Mouse (Mus musculus): ENCODE results near the gene Leng1.
"Not testable (repeated sequence)": the region's sequence is repeated elsewhere in the genome, so short reads cannot be mapped to it uniquely, and the experiment has no call there.

Leng1 gene

DNA sequence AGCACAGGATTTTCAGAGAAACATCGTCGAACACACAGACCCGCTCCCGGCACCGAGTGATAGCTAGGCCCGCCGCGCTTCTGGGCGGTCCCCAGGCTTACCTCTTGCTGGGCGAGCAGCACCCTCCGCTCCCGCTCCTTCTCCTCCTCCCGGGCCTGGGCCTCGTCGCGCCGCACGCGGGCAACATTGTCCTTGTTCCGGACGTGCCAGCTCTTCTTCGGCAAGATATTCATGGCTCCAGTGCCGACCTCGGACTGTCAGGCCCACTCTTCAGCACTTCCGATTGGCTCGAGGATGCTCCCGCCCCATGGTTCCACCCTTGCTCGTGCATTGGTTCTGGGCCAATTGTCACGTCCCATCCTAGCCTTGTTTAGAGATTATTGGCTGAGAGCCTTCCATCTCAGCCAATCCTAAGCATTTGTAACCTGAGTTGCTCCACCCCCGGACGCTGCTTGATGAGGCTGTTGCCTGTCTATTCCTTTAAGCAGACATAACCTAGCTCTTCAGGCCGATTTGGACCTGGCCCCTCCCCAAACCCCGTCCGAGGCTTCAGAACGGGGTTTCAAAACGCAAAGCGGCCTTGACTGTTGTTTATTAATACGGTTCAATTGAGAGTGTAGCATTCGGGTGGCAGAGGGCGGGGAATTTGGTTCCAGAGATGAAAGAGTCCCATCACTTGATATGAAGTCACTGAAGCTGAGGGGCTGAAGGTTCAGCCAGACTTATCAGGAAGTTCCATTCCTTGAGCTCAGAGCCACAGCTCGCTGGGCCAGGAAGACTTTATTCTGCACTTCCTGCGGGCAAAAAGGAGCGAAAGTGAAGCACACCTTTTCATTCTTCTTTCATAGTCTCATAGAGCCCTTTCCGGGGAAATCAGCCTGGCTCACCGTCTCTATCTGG, at the start of gene Leng1:
Gene Leng1 (minus strand): TSS at position 626 of the 900 bp plus-strand sequence.
- peak; percentile 95 for DNase-seq (ENCODE audit: low spot score)

DNA sequence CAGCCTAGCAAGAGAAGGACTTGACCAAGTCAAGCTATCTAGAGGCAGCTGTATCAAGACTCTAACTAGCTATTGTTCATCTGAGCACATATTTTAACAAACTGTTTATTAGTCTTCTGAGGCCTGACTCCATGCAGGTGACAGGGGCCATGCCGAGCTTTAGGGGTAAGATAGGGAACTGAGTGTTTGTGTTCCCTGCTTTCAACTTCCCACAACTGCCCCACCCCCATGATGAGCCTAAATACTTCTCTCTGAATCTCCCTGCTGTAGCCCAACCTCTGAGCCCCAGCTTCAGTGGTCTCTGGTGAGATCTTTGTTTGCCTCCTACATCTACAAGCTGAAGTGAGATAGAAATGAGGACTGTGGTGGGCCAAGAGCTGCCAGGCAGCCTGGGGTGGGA, 49.6 kb upstream of the Leng1 start:
- no peak for DNase-seq (ENCODE audit: low spot score)

DNA sequence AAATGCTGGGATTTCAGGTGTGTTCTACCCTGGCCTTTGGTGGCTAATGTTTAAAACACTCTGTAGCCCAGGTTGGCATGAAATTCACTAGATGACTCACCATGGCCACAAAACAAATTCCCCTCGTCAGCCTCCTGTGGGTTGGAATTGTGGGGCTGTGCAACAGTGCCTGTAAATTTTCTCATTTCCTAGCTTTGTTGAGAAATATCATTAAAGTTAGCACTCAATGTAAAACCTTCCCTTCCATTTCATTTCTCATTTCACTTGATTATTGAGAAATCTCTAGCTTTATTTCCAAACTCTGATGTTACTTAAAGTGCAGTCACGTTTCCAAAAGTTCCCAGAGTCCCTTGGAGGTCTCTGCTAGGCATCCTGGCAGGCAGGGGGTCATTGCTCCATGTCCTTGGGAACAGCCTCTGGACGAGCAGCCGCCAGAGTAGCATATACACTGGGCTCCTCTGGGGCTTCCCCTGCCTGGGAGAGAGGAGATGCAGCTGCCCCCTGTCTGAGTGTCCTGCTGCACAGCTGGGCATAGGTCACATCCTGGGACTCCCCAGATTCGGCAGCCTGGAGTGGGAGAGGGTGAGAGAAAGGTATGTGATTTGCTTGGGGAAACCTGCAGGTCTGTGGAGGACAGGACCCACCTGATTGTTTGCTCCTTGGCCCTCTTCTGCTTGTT, 46.8 kb upstream of the Leng1 start:
- DNase-seq (ENCODE audit: low spot score), result no peak

DNA sequence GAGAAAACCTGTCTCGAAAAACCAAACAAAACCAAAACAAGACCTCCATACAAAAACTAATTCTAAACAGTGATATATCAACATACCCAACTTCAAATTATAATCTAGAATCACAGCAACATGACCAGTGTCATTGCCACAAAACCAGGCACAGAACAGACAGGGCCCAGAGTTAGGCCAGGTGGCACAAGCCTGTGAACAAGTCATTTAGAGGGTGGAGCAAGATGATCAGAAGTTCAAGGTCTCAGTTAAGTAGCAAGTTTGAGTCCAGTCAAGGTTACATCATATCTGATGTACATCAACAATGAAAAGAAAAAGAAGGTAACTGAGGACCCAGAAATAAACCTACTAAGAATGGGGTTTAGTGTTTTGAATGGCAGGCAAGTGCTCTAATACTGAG, 43.4 kb upstream of the Leng1 start:
- DNase-seq (ENCODE audit: low spot score), result no peak

DNA sequence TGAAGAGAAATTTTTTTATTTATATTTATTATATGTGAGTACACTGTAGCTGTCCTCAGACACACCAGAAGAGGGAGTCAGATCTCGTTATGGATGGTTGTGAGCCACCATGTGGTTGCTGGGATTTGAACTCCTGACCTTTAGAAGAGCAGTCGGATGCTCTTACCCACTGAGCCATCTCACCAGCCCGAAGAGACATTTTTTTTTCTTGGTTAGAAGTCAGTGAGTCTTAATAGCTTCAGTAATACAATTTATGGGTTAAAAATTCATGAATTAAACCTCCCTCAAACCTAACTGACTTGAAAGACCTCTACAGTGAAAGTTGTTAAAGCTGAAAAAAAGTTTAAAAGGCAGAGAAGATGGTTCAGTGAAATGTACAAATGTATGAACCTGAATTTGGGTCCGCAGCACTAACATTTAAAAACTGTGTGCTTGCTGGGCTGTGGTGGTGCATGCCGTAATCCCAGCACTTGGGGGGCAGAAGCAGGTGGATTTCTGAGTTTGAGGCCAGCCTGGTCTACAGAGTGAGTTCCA, 42.9 kb upstream of the Leng1 start:
- not testable (repeated sequence) for DNase-seq (ENCODE audit: low spot score)

DNA sequence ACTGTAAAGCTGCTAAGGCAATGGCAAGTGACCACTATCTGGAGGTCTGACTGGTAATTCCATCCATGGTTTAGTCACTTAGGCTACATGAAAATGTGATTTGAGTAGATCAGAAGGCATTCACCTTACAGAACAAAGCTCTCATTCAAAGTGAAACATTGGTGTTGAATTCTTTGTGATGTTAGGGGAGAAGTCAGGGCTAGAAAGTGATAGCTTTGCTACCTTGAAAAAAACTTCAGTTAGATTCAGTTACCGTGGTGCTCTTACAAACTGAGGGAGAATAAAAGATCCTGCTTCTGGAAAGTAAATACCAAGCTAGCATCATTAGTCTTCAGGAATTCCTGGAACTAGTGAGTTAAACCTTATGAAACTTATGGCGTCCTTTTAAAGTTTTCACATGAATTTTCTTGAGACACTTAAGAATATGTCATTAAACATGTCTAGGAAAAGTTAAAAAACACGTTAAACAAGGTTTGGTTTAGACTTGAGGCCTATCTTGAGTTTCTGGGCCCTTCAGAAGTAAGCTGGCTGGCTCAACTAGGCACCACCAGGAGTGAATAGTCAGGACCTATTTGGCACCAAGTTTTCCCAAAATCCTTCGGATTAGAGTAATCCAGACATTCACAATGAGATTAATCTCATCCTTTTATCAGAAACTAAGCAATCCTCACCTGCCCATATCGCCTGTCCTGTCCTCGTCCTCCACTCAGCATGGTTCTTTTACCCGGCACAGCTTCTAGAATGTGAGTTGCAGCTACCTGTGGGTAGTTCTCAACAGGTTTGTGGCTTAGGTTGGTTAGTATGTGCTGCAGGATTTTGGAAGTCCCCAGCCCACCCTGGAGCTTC, 42.2 kb upstream of the Leng1 start:
- DNase-seq (ENCODE audit: low spot score), result no peak

DNA sequence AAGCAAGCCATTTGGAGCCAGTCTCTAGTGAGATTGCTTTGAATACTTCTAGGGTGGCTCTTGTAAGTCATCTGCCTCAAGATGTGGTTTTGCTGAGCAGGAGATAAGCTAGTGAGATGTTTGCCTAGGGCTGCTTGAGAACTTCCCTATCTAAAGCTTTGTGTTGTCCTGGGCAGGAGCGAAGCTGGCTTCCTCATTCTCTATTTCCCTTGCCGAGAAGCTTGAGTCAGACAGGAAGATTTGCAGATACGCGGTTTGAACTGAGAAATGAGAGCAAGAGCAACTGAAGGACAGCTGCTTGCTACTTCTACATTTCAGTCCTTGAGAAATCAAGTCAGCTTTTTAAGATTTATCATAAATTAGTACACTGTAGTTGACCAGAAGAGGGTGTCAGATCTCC, 41.4 kb upstream of the Leng1 start:
- no peak for DNase-seq (ENCODE audit: low spot score)

DNA sequence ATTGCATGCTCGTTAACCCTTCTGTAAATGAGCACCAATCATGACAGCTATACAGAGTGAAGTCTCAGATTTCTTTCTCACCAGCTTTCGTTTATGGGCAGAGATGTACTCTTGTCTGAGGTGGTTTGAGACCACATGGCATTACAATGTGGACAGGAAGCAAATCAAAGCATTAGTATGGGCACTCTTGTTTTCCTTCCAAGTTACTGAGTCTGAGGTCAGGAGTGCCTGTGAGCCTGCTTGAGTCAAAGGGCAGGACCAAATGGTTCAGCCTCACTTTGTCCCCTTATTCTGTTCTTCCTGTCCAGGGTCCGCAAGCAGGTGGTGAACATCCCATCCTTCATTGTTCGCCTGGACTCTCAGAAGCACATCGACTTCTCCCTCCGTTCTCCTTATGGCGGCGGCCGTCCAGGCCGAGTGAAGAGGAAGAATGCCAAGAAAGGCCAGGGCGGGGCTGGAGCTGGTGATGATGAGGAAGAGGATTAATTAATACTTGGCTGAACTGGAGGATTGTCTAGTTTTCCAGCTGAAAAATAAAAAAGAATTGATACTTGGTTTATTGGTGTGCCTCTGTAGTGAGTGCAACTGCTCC, 40.8 kb upstream of the Leng1 start:
- DNase-seq (ENCODE audit: low spot score), result no peak

DNA sequence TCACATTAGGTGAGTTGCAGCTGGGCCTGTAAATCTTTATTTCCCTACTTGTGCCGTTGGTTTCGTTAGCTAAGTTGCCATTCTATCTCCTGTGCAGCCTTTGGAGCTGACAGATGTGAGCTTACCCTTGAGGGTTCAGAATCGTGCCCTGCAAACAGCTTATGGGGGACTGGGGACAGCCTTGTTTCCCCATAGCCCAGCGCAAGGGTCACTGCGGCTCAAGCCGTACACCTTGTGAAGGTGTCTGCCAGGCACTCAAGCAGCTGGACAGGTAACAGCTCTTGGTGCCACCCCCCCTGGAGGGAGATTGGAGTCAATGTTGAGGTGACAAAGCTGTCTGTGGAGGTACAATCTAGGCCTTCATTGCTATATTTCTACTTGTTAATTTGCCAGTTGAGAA, 40.3 kb upstream of the Leng1 start:
- no peak for DNase-seq (ENCODE audit: low spot score)

DNA sequence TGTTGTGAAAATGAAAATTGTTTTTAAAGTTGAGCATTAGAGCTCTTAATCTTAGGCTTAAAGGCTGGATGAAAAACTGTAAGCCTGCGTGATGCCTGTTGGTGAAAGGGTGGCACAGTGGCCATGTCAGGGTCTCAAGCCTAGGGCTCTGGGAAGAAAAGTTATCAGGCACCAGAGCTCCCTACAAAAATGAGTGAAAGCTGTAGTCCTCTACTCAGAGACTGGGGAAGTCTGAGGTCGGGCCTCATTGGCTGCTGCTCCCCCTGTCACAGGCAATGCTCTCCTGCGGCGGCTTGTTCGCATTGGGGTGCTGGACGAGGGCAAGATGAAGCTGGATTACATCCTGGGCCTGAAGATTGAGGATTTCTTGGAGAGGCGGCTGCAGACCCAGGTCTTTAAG, 39.8 kb upstream of the Leng1 start:
- not testable (repeated sequence) for DNase-seq (ENCODE audit: low spot score)

DNA sequence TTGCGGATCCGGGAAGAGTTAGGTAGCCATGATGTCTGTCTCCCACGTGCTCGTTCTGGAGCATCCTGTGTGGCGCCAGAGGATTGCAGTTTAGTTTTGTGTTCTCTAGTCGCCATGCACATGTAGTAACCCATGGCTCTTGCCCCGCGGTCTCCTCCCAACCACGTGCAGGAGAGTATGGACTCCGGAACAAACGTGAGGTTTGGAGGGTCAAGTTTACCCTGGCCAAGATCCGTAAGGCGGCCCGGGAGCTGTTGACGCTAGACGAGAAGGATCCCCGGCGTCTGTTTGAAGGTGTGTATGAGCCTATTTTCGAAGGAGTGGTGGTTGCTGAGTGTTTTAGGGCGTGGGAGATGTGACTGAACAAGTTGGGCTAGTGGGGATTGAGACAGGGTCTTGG, 38.8 kb upstream of the Leng1 start:
- no peak for DNase-seq (ENCODE audit: low spot score)

DNA sequence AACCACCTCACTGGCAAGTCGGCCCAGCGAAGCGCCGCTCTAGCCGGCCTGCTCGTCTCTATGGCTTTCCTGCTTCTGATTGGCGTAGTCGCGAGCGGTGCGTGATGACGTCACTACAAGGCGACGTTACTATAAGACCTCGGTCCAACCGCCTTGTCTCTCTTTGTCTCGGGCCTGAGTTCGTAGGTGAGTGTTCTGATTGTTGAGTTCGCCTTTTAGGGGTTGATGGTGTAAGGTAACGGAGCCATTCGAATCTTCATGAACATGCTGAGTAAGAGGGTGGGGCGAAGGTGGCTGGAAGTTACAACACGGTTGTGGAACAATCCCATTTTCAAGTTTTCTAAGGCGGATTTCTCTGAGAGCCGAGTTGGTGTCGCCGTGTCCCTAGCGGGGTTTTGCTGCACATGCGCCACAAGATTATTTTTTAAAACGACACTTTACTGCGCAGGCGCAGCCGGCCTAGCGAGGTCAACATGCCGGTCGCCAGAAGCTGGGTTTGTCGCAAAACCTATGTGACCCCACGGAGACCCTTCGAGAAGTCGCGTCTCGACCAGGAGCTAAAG, 38.3 kb upstream of the Leng1 start, which contains the start of gene Rps9:
Gene Rps9 (plus strand): TSS at position 115 of the 563 bp plus-strand sequence.
- peak; percentile 95 for DNase-seq (ENCODE audit: low spot score)

DNA sequence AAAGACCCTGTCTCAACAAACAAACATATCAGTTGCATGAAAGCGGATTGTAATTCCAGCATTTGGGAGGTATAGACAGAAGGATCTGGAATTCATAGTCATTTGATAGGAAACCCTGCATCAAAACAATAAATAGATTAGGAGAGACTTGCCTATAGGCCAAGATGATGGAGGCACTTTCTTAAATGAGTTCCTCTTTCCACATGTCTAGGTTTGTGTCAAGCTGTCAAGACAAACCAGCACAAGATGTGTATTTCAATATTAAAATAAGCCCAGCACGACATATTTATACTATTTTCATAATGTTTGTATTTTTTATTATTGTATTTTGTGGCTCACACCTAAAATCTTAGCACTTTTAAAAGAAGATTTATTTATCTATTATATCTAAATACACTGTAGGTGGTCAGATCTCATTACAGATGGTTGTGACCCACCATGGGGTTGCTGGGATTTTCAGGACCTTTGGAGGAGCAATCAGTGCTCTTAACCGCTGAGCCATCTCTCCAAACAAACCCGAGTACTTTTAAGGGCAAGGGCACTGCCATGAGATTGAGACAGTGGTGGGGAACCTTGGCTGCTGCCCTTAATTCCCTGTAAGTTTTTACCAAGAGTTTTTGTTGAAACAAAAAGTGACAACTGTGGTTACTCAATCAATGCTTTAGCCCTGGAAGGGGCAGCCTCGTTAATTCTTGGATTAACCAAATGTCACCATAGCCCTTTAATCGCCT, 37.7 kb upstream of the Leng1 start:
- no peak for DNase-seq (ENCODE audit: low spot score)

DNA sequence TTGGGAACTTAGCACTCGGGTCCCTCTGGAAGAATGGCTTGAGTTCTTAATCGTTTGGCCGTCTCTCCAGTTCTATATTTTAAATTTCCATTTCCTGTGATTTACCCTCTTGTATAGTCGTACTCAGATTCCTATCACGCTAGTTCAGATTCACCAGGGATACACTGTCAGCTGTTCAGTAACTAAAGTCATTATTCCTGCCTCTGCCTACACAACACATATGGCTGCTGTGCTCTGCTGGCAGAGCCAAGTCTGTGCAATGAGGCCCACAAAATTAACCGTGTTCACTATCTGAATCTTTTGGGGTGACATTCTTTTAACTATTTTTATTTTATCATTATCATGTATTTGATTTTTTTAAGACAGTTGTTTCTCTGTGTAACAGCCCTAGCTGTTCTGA, 32.8 kb upstream of the Leng1 start:
- no peak for DNase-seq (ENCODE audit: low spot score)

DNA sequence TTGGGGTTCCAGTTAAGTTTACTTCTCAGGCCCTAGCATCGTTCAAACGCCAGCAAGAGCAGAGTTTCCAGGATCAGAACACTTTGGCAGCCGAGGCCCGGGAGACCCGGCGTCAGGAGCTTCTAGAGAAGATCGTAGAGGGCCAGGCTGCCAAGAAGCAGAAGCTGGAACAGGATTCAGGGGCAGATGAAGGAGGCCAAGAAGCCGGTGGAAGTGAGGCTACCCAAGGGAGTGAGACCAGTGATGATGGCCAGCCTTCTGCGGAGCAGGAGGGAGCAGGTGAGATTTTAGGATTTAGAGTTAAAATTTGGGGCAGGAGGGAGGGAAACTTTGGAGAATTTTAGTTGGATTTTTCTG, 29.3 kb upstream of the Leng1 start:
- not testable (repeated sequence) for DNase-seq (ENCODE audit: low spot score)

DNA sequence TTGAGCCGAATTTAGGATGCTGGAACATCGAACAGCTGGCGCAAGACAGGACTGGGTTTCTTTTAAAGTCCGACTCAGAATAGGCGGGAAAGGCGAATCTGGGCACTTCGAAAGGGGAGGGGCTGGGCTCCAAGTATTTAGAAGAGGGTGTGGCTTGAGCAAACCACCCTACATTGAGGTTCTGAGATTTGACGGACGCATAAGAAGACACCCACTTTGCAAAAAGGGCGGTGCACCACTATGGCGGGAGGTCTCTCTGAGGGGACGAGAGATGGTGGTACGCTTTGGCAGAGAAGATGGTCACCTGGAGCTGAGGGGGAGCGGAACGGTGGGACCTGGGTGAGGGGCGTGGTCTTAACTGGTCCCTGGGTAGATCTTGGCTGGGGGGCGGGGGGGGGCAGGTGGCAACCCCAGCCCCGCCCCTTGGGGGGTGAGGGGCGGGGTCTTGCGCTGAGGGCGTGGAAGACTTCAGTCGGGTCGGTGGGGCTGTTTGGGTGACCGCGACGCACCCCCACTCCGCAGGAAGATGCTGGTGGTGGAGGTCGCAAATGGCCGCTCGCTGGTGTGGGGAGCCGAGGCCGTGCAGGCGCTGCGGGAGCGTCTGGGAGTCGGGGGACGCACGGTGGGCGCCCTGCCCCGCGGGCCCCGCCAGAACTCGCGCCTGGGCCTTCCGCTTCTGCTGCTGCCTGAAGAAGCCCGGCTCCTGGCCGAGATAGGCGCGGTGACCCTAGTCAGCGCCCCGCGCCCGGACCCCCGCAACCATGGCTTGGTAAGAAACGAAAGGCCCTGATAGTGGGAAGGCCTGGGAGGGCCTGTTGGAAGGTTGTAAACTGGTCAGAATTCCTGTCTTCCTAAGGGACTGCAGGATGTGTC, 28.7 kb upstream of the Leng1 start:
- peak; percentile 67 for DNase-seq (ENCODE audit: low spot score)

DNA sequence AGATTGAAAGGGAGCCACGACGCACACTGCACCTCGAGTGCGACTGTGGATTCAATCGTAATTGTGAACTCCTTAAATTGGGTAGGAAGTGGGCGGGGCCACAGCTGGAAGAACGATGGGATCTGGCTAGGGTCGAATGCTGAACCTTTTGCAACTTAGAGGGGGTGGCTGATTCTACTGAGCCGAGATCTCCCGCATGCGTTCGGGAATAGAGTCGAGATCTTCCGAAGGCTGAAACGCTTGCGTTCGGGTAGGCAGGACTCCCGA, 28.1 kb upstream of the Leng1 start:
- DNase-seq (ENCODE audit: low spot score), result no peak

DNA sequence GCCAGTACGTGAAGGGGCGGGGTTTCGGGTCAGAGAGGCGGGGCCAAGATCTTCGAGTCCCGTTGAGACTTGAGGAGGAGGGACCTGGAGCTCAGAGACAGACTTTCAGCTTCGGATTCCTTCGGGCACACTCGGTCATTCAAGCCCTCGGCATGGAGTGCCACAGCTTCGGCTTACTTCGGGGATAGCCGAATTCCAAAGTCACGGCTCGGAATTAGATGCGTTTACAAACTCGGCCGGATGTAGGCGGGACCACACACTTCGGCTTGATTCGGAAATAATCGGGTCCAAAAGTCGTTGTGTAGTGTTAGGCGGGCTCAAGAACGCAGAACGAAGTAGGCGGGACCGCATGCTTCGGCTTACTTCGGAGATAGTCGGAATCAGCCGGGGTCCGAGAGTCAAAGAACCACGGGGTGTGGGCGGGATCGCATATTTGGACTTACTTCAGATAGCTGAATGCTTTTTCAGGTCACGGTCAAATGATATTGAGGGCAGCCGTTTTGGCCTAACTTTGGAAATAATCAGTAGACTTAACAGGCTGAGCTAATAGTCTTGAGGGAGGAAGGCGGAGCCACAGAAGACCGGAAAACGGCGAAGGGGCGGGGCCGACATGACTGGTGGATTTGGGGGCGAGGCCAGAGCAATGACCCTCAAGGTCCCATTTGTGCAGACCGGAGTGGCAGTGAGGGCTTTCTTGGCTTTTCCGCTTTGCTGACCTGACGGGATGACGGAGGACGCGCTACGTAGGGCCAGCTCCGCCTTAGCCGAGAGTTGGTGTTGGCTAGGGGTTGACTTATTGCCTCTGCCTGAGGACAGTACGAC, 27.6 kb upstream of the Leng1 start, which contains the start of gene Mboat7:
Gene Mboat7 (minus strand): TSS at position 537 of the 822 bp plus-strand sequence.
- peak; percentile 97 for DNase-seq (ENCODE audit: low spot score)

DNA sequence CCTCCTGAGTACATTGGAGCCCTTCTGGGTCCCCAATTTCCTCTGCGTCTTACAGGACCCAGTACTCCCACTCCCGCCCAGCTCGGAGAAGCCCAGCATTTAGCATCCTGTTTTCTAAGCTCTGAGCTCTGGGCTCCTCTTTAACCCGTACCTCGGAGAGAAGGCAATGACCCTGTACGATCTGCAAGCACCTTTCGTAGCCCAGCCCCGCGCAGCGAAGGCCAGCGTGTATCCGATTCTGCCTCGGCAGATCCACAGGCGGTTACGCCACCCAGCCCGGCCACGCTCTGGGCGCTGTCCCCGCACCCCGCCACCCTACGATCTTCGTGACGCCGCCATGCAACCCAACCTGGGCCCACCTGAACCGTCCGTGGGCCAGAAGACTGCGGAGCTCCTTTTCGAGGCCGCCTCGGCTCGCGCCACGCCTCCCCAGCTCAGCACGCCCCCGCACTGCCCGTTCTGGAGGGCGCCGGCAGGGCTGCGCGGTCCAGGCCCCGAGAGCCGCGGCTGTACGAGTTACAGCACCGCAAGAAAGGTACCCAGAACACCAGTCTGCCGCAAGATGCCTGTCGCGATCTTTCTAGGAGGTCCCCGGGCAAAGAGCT, 26.8 kb upstream of the Leng1 start, which contains the start of gene Tsen34:
Gene Tsen34 (plus strand): TSS at position 482 of the 605 bp plus-strand sequence.
- no peak for DNase-seq (ENCODE audit: low spot score)

Data from T-cell, adult 2 months (primary cell).